Mouse (Mus musculus): ENCODE measurements around the gene Scgb1b7.
"Not testable (repeated sequence)": the region's sequence is repeated elsewhere in the genome, so short reads cannot be mapped to it uniquely, and the experiment has no call there.

Scgb1b7 gene

DNA sequence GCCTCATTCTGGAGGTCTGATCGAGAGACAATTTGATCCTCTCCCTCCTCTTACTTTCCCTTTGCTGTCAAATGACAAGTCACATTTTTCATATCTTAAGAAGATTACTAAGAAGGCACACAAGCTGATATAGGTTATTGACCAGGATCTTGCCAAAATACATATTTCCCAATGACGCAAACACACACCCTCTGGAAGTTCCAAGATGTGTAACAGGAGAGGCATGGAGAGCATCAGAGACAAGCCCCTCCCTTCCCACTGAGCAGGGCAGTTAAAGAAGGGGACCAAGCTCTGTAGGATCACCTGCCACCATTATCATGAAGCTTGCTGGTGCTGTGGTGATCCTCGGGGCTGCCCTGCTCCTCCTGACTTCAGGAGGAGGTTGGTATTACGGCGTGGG lies at the start of gene Scgb1b7:
Gene Scgb1b7 (plus strand): TSS at position 301 of the 400 bp plus-strand sequence.
- DNase-seq (ENCODE audit: low spot score) = not testable (repeated sequence)

DNA sequence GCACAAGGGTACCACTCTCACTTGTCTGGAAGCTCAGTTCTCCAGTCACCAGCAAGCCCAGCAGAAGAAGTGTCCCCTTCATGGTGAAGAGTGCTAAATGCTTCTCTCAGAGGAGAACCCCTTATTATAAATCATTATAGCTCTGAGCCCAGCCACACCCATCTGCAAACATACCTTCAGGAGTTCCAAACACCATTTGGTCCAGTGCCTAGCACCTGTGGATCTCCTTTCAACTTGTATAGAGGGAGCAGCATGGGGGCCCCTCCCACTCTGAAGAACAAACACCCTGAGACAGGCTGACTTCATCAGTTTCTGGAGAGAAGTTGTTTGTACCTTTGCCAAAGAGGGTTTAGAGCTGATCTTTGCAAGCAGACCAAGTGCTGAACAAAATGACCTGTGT lies 6.8 kb upstream of the Scgb1b7 start, which contains the start of gene Scgb2b7:
Gene Scgb2b7 (minus strand): TSS at position 101 of the 400 bp plus-strand sequence.
- not testable (repeated sequence) for DNase-seq (ENCODE audit: low spot score)

Data from retina, embryonic 14.5 days (tissue).